Mouse (Mus musculus) layer of hippocampus, adult 2 months (tissue): ENCODE results near the gene Dohh. TPM values are rescaled to one million over a fixed set of nuclear protein-coding genes. Genes with fewer than 3 reads are reported as not detected.

Source experiments
- DNase-seq, 2 experiments: peaks; one replicate each; pipeline ENCODE4 v3.0.0; 2022; ENCODE audit warnings: low spot score in 2 of 2
- H3K27ac ChIP-seq: fragments of 200-600 bp; 2 replicates; pipeline ENCODE4 v1.8.1; 2022
- H3K4me3 ChIP-seq: fragments of 200-600 bp; 2 replicates; pipeline ENCODE4 v1.8.1; 2022; ENCODE audit warnings: mild to moderate bottlenecking
- CTCF ChIP-seq: fragments of 200-600 bp; conservative IDR thresholded peaks from 2 replicates; pipeline ENCODE4 v1.8.1; 2022; ENCODE audit warnings: antibody characterized with exemption, mild to moderate bottlenecking, moderate library complexity
- total RNA-seq, 2 experiments: library from RNA; stranded (reverse); gene quantifications; 2 replicates each; pipeline ENCODE4 v1.2.3; 2021

Gene Dohh
- total RNA-seq, 2 experiments from 2014 or later: 75.9 to 79.7 TPM

GRCm38 (mm10) chr10:81413310-81414261 is 29.4 kb downstream of the Dohh start:
- Histone ChIP-seq H3K27ac (peak overlapping the region; percentile 96), H3K4me3 (peak overlapping the region; percentile 38; the same call in 1 of the 2 replicates)
- TF ChIP-seq CTCF: peak; percentile 34
- peak; percentile 76 to 82 for DNase-seq

- TF ChIP-seq CTCF: no peak
- peak overlapping the region; percentile 96 for H3K27ac ChIP-seq
- no peak for DNase-seq
Measured at GRCm38 (mm10) chr10:81414682-81415081, 30.5 kb downstream of the Dohh start.

GRCm38 (mm10) chr10:81415146-81415545 is 30.9 kb downstream of the Dohh start:
- no peak for DNase-seq
- H3K4me3 ChIP-seq: no peak overlapping the region
- no peak for TF ChIP-seq CTCF
- H3K27ac ChIP-seq: peak overlapping the region; percentile 96

More at GRCm38 (mm10) chr10:81414682-81415081, 30.5 kb downstream of the Dohh start:
- H3K4me3 ChIP-seq: peak overlapping the region; percentile 38; the same call in 1 of the 2 replicates

GRCm38 (mm10) chr10:81415549-81416310 is 31.5 kb downstream of the Dohh start:
- H3K27ac ChIP-seq: peak overlapping the region; percentile 96
- TF ChIP-seq CTCF: no peak

GRCm38 (mm10) chr10:81416581-81417226 is 32.5 kb downstream of the Dohh start:
- TF ChIP-seq CTCF: peak; percentile 82
- Histone ChIP-seq H3K4me3 (peak overlapping the region; percentile 33), H3K27ac (peak overlapping the region; percentile 96)
- peak; percentile 86 to 89 for DNase-seq

More at GRCm38 (mm10) chr10:81415549-81416310, 31.5 kb downstream of the Dohh start:
- no peak overlapping the region for H3K4me3 ChIP-seq
- no peak for DNase-seq

- no peak for DNase-seq
- Histone ChIP-seq H3K27ac (peak overlapping the region; percentile 96), H3K4me3 (peak overlapping the region; percentile 33)
- TF ChIP-seq CTCF: no peak
Measured at GRCm38 (mm10) chr10:81417227-81418215, 33.3 kb downstream of the Dohh start.

- TF ChIP-seq CTCF: no peak
- Histone ChIP-seq H3K27ac (peak overlapping the region; percentile 96; the same call in 1 of the 2 replicates), H3K4me3 (no peak overlapping the region)
- no peak for DNase-seq
Measured at GRCm38 (mm10) chr10:81418216-81419070, 34.2 kb downstream of the Dohh start.

- no peak overlapping the region for H3K4me3 ChIP-seq
Measured at GRCm38 (mm10) chr10:81419111-81419928, 35.1 kb downstream of the Dohh start.

GRCm38 (mm10) chr10:81420191-81420767 is 36.1 kb downstream of the Dohh start:
- DNase-seq: peak in 1 of 2 experiments; percentile 12
- H3K27ac ChIP-seq: no peak overlapping the region
- no peak overlapping the region for H3K4me3 ChIP-seq
- no peak for TF ChIP-seq CTCF

More at GRCm38 (mm10) chr10:81419111-81419928, 35.1 kb downstream of the Dohh start:
- TF ChIP-seq CTCF: no peak
- no peak for DNase-seq
- H3K27ac ChIP-seq: peak overlapping the region; percentile 36; the same call in 1 of the 2 replicates
